Mouse (Mus musculus): ENCODE results near the gene Oxct2b. TPM values are rescaled to one million over a fixed set of nuclear protein-coding genes. Genes with fewer than 3 reads are reported as not detected.
"Not testable (repeated sequence)": the region's sequence is repeated elsewhere in the genome, so short reads cannot be mapped to it uniquely, and the experiment has no call there.

Gene Oxct2b
- polyA plus RNA-seq, 1 experiment from 2014 or later = not detected

DNA sequence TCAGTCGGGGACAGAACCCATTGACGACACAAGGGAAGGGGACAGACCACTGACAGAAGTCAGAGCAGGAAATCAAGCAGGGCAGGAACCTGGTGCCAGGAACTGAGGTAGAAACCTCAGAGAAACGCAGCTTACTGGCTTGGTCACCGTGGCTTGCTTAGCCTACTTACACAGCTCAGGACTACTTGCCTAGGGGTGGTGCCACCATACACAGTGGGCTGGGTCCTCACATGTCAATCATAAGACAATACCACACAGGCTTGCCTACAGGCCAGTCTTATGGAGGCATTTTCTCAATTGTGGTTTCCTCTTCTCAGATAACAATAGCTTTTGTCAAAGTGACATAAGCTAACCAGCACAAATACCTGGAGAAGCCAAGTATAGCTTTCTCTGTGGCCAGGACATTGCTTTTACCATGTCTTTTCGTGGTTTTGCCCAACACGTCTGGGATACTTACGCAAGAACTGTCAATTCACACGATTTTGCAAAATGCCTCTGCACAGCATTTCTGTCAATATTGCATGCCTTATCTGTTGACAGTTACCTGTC lies 3.8 kb upstream of the Oxct2b start:
- peaks cover 3% of the 10 kb centered on the region for H3K27me3 ChIP-seq
- in situ Hi-C loops (cut with MboI; ENCODE audit: low pct_unique_long_range_greater_than_20kb) = no loop called here
- CTCF ChIA-PET = no interaction called here
- TF ChIP-seq CTCF (IDR thresholded peaks at IDR 0.05) = no peak
- POLR2A ChIA-PET = no interaction called here
- DNase-seq (ENCODE audit: low read depth, low spot score) (no peak), ATAC-seq (no peak)

DNA sequence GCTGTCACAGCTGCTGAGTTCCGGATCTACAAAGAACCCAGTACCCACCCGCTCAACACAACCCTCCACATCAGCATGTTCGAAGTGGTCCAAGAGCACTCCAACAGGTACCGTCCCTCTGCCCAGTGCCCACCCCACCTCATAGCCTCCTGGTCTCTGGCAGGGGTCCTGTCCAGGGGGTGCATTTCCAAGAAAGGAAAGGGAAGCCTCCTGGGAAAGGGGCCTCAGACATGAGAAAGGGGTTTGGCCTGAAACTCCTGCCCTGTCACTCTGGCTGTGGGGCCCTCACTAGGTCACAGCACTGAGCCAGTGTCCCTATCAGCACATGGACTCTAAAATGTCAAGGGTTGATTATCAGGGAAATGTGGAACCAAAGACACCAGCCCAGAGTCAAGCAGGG lies 1.4 kb upstream of the Oxct2b start:
- CTCF ChIA-PET; in situ Hi-C loops (cut with MboI; ENCODE audit: low pct_unique_long_range_greater_than_20kb); H3K27me3 ChIP-seq; POLR2A ChIA-PET; ATAC-seq; DNase-seq (ENCODE audit: low read depth, low spot score): not testable (repeated sequence)

DNA sequence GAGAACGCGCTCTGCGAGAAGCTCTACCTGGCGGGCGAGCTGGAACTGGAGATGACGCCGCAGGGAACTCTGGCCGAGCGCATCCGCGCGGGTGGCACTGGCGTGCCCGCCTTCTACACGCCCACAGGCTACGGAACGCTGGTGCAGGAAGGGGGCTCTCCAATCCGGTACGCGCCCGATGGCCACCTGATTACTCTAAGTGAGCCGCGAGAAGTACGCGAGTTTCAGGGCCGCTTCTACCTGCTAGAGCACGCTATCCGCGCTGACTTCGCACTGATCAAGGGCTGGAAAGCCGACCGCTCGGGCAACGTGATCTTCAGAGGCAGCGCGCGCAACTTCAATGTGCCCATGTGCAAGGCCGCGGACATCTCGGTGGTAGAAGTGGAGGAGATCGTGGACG lies 574 bp downstream of the Oxct2b start:
- in situ Hi-C loops (cut with MboI; ENCODE audit: low pct_unique_long_range_greater_than_20kb); DNase-seq (ENCODE audit: low read depth, low spot score): not testable (repeated sequence)

DNA sequence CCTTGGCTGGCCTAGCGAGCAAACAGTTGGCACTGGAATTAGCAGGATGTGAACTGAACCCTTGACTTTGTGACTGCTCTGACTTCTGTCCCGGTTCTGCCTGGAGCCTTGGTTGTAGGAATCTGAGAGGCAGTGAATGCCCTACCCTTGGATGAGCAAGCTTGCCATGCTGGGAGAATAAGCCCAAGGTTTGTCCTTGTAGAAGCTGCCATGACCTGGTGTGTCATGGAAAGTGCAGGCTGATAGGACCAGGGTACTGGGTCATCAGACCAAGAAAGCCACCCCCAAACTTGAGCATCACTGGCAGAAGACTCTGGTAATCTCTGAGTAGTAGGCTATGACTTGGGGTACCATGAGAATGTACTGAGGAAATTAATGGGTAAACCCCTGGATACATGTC lies 5.2 kb downstream of the Oxct2b start:
- CTCF ChIA-PET = no interaction called here
- POLR2A ChIA-PET = no interaction called here

More for the DNA sequence above, 574 bp downstream of the Oxct2b start:
- CTCF ChIA-PET, H3K27me3 ChIP-seq, POLR2A ChIA-PET, ATAC-seq: not testable (repeated sequence)

DNA sequence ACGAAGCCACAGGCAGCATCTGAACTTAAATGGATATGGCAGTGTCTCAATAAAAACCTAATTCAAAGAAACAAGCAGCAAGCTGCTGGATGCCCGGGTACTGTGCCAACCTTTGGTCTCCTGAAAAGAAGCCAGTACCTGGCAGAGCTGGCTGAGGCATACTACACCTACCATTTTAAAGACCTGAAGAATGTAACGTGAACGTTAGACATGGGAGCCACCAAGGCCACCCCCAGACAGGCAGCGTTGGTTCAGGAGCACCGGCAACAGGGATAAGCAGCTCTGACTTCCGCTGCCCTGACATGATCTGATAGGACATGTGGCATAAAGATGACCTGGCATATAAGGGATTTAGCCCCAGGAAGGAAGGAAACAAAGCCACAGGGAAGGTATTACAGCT lies 10.6 kb downstream of the Oxct2b start:
- ChIA-PET CTCF (no interaction called here), POLR2A (no interaction called here)
- ATAC-seq (no peak), DNase-seq (ENCODE audit: low read depth, low spot score) (no peak)
- TF ChIP-seq CTCF (IDR thresholded peaks at IDR 0.05) = no peak
- H3K27me3 ChIP-seq = no peaks in the 10 kb centered on the region
- in situ Hi-C loops (cut with MboI; ENCODE audit: low pct_unique_long_range_greater_than_20kb) = no loop called here

More for the DNA sequence above, 5.2 kb downstream of the Oxct2b start:
- in situ Hi-C loops (cut with MboI; ENCODE audit: low pct_unique_long_range_greater_than_20kb) = loop anchor here (5.0 kb wide), 1 partner anchor 196 kb away; no protein-coding TSS in a partner anchor
- H3K27me3 ChIP-seq = no peaks in the 10 kb centered on the region
- no peak for DNase-seq (ENCODE audit: low read depth, low spot score)
- ATAC-seq = no peak
- no peak for TF ChIP-seq CTCF (IDR thresholded peaks at IDR 0.05)

DNA sequence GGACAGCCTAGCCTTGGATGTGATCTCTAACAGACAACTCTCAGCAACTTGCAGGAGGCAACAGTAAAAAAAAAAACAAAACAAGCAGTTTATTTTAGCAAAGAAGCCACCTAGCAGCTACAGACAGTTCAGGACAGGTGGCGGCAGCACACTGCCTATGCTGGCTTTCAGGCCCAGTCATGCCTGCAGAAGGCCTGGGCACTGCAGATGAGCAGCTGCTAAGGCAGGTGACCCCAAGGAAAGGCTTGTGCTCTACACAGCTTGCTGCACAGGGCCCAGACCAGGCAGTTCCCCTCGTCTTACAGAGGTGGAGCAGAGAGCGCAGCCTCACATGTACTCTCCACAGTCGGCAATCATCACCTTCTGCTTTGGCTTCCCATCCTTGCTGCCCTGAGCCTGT lies 11.0 kb downstream of the Oxct2b start:
- DNase-seq (ENCODE audit: low read depth, low spot score) = no peak
- H3K27me3 ChIP-seq = no peaks in the 10 kb centered on the region
- ChIA-PET POLR2A (no interaction called here), CTCF (no interaction called here)
- ATAC-seq = no peak
- TF ChIP-seq CTCF (IDR thresholded peaks at IDR 0.05) = no peak
- in situ Hi-C loops (cut with MboI; ENCODE audit: low pct_unique_long_range_greater_than_20kb) = no loop called here

DNA sequence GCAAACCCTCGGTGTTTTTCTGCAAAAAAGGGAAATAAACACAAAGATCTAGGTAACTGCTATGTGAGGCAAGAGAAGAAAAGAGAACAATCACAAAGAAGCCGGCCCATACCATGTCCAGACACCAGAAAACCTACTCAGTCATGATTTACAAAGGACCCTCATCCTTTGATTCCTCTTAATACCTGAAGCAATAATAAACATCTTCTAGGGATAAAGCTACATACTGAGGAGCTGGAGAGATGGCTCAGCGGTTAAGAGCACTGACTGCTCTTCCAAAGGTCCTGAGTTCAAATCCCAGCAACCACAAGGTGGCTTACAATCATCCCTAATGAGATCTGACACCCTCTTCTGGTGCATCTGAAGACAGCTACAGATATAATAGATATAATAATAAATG lies 21.5 kb downstream of the Oxct2b start:
- DNase-seq (ENCODE audit: low read depth, low spot score) (no peak), ATAC-seq (no peak)
- in situ Hi-C loops (cut with MboI; ENCODE audit: low pct_unique_long_range_greater_than_20kb) = no loop called here
- H3K27me3 ChIP-seq = no peaks in the 10 kb centered on the region
- no peak for TF ChIP-seq CTCF (IDR thresholded peaks at IDR 0.05)
- POLR2A ChIA-PET = no interaction called here
- CTCF ChIA-PET = no interaction called here

DNA sequence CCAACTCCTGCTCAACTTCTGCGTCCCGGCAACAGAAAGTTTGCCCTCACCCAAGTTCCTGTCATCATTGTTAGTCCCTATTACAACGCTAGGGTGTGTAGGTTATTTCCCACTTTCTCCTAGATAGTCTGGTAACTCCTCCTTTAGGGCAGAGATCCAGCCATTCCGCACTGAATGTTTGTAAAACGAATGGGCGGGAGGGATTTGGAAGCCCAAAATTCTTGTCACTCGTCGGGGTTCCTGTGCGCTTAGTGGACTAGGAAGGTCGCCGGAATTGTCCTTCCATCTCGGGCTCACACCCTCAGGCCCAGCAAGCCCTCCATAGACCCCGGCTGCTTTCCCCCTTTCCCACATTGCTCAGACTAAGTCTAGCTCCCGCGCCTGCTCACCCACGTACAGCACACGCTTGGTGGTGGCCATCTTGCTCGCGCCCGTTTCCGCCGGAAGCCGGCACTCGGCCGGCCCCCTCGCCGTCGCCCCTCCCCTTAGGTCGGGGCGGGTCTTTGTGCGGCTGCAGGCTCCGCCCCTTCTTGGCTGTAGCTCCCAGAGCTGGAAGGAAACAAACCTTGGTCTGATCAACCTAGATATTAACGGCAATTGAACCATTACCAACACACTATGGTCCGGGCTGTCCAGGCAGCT lies 23.6 kb downstream of the Oxct2b start, which contains the start of gene Ppie:
Gene Ppie, minus strand, starts transcription at position 439 of the 642 bp plus-strand sequence.
- ATAC-seq = peak; percentile 89
- no peaks in the 10 kb centered on the region for H3K27me3 ChIP-seq
- POLR2A ChIA-PET = no interaction called here
- CTCF ChIA-PET = no interaction called here
- in situ Hi-C loops (cut with MboI; ENCODE audit: low pct_unique_long_range_greater_than_20kb) = no loop called here
- peak; percentile 28 for DNase-seq (ENCODE audit: low read depth, low spot score)
- no peak for TF ChIP-seq CTCF (IDR thresholded peaks at IDR 0.05)

DNA sequence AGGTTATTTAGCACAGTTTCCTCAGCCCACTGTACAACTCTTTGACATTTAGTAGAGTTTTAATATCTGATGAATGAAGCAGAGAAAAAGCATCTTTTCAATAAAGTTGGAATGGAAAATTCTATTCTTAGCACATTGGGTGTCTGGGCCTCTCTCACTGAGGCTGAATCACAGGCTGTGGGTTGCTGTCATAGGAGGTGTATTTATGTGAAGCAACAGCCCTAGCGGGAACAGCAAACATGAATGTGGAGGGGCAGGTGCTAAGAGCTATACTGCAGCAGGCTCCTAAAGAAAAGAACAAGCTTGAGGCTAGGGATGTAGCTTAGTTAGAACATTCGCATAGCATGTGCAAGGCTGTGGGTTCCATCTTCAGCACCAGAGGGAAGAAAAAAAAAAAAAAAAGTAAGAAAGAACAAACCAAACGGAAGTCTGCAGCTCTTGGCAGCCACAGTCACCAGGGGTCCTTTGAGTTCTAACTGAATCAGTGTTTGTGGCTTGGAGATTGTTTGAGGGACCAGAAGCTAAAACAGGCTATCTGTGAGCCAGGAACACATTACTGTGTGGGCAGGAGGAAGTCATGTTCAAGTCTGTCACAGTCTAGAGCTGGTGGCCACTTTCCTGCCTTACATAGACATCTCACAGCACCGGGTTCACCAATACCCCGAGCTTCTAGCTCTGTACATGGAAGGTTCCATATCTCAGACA lies 31.5 kb downstream of the Oxct2b start:
- TF ChIP-seq CTCF (IDR thresholded peaks at IDR 0.05) = no peak
- in situ Hi-C loops (cut with MboI; ENCODE audit: low pct_unique_long_range_greater_than_20kb) = no loop called here
- no peak for ATAC-seq
- ChIA-PET POLR2A (no interaction called here), CTCF (interaction anchor here (1.6 kb wide), 1 partner anchor 53 kb away, joined by 4 read pairs; no protein-coding TSS in a partner anchor)
- peaks cover 17% of the 10 kb centered on the region for H3K27me3 ChIP-seq
- DNase-seq (ENCODE audit: low read depth, low spot score) = no peak

DNA sequence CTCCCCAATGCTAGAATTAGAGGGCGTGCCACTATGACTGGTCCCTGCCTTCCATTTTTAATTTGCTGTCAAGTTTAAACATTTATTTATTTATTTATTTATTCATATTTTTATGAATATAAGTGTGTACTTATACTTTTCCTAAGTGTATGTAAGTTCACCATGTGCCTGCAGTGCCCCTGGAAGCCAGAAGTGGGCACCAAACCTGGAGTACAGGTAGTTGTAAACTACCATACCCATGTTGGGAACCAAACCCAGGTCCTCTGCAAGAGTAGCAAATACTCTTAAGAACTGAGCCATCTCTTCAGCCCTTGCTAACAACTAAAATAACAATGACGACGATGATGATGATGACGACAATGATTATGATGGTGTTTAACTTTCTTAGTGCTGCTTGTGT lies 35.9 kb downstream of the Oxct2b start:
- ATAC-seq (no peak), DNase-seq (ENCODE audit: low read depth, low spot score) (no peak)
- in situ Hi-C loops (cut with MboI; ENCODE audit: low pct_unique_long_range_greater_than_20kb) = no loop called here
- ChIA-PET POLR2A (no interaction called here), CTCF (no interaction called here)
- peak; percentile 35 for TF ChIP-seq CTCF (IDR thresholded peaks at IDR 0.05)
- H3K27me3 ChIP-seq = peaks cover 13% of the 10 kb centered on the region

DNA sequence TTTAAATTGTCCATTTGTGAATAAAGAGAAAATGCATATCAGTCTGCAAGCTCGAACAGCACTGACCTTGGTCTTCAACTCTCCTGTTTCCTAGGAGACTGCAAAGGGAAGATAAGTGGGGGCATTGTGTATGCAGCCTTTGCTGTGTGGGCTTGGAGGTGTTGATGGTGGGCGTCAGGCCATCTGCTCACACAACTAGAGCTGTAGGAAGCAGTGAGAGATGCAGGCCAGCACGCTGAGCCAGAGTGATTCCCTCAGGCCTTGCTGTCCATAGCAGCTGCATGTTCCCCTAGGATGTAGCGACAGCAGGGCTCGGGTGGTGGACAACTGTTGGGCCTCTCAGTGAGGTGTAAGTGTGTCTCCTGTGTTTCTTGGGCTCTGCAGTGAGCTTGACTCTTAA lies 36.9 kb downstream of the Oxct2b start:
- no peak for ATAC-seq
- in situ Hi-C loops (cut with MboI; ENCODE audit: low pct_unique_long_range_greater_than_20kb) = no loop called here

More for the DNA sequence above, 36.9 kb downstream of the Oxct2b start:
- TF ChIP-seq CTCF (IDR thresholded peaks at IDR 0.05) = no peak
- DNase-seq (ENCODE audit: low read depth, low spot score) = no peak
- CTCF ChIA-PET = no interaction called here
- H3K27me3 ChIP-seq = peaks cover 13% of the 10 kb centered on the region
- POLR2A ChIA-PET = no interaction called here

Data from Patski (cell line).